Mouse (Mus musculus) kidney, adult 11 months (tissue): ENCODE measurements around the gene Efnb3.

Experiments
- DNase-seq: peaks from one replicate; pipeline ENCODE4 v3.0.0; 2022

Efnb3 gene

GRCm38 (mm10) chr11:69582230-69582805 is 22.3 kb upstream of the Efnb3 start:
- no peak for DNase-seq

GRCm38 (mm10) chr11:69581814-69582213 is 21.8 kb upstream of the Efnb3 start:
- DNase-seq: no peak

GRCm38 (mm10) chr11:69581147-69581688 is 21.2 kb upstream of the Efnb3 start:
- peak; percentile 92 for DNase-seq

- DNase-seq: no peak
Measured at GRCm38 (mm10) chr11:69580572-69581146, 20.7 kb upstream of the Efnb3 start.

GRCm38 (mm10) chr11:69580091-69580514 is 20.1 kb upstream of the Efnb3 start, which contains the start of the genes Wrap53 and Trp53:
Gene Wrap53, minus strand, starts transcription at chr11:69580255.
Gene Trp53, plus strand, starts transcription at chr11:69580359.
- peak; percentile 96 for DNase-seq

- peak; percentile 99 for DNase-seq
Measured at GRCm38 (mm10) chr11:69579128-69580017, 19.4 kb upstream of the Efnb3 start.

- DNase-seq: no peak
Measured at GRCm38 (mm10) chr11:69578301-69578700, 18.3 kb upstream of the Efnb3 start.

- DNase-seq: no peak
Measured at GRCm38 (mm10) chr11:69576307-69576706, 16.3 kb upstream of the Efnb3 start.

- no peak for DNase-seq
Measured at GRCm38 (mm10) chr11:69575220-69575619, 15.2 kb upstream of the Efnb3 start.

GRCm38 (mm10) chr11:69565131-69565530 is 5.1 kb upstream of the Efnb3 start:
- DNase-seq: no peak

- no peak for DNase-seq
Measured at GRCm38 (mm10) chr11:69564391-69564790, 4.4 kb upstream of the Efnb3 start.

- no peak for DNase-seq
Measured at GRCm38 (mm10) chr11:69563373-69563772, 3.4 kb upstream of the Efnb3 start.

- no peak for DNase-seq
Measured at GRCm38 (mm10) chr11:69560896-69561854, 1.2 kb upstream of the Efnb3 start.

- no peak for DNase-seq
Measured at GRCm38 (mm10) chr11:69559183-69559582, 822 bp downstream of the Efnb3 start.

GRCm38 (mm10) chr11:69558756-69559155 is 1.2 kb downstream of the Efnb3 start:
- DNase-seq: no peak

GRCm38 (mm10) chr11:69557381-69557958 is 2.5 kb downstream of the Efnb3 start:
- DNase-seq: no peak

- DNase-seq: no peak
Measured at GRCm38 (mm10) chr11:69554539-69555140, 5.4 kb downstream of the Efnb3 start.

GRCm38 (mm10) chr11:69553341-69553721 is 6.7 kb downstream of the Efnb3 start:
- no peak for DNase-seq

GRCm38 (mm10) chr11:69552622-69553340 is 7.2 kb downstream of the Efnb3 start:
- DNase-seq: no peak

- no peak for DNase-seq
Measured at GRCm38 (mm10) chr11:69551310-69551709, 8.7 kb downstream of the Efnb3 start.
